ENCODE assay signal across 17 mouse cellular contexts in genomic region chr11:32142771-32143170, GRCm38 (mm10). TPM values are rescaled to one million over a fixed set of nuclear protein-coding genes. Genes with fewer than 3 reads are reported as not detected.
DNase-seq lines count a peak whose midpoint lies in the region; ATAC-seq and TF ChIP-seq lines count a peak whose summit lies in the region.
"Had no signal": no experiment of that assay in that cellular context is flagged by ENCODE, and none has a peak within 500 bp of the region (broad histone marks: within the 10 kb centered on the region; RNA-seq: fewer than 3 reads in every experiment).

No protein-coding gene starts in this region.

- no peak overlapping the region for H3K4me2 ChIP-seq in forebrain, postnatal 0 days (ENCODE audit: low read depth)
- no peak overlapping the region for H3K4me2 ChIP-seq in midbrain, embryonic 14.5 days (ENCODE audit: low read length)
- H3K4me2 ChIP-seq: heart, embryonic 13.5 days; liver, embryonic 12.5 days had no signal

- no peak overlapping the region for H3K9ac ChIP-seq in forebrain, postnatal 0 days
- no peak overlapping the region for H3K9ac ChIP-seq in midbrain, embryonic 14.5 days (replicated peaks; ENCODE audit: low read length)
- H3K9ac ChIP-seq: heart, embryonic 13.5 days; liver, embryonic 12.5 days had no signal

- no peak overlapping the region for H3K4me3 ChIP-seq in embryonic facial prominence, embryonic 10.5 days
- no peak overlapping the region for H3K4me3 ChIP-seq in forebrain, postnatal 0 days (ENCODE audit: low read depth, low read length)
- H3K4me3 ChIP-seq in midbrain, embryonic 14.5 days (replicated peaks; ENCODE audit: low read depth, low read length): no peak overlapping the region
- H3K4me3 ChIP-seq: heart, embryonic 13.5 days; liver, embryonic 12.5 days had no signal

- ATAC-seq in forebrain, postnatal 0 days: no peak
- no peak for ATAC-seq in midbrain, embryonic 14.5 days (ENCODE audit: low FRiP score, low TSS enrichment)
- ATAC-seq: inflammation-experienced regulatory T-cells, adult 6 months; liver, embryonic 12.5 days had no signal

- 0 out of 2 replicates have a peak overlapping the region, but pooled peaks have one; percentile 46 for H3K27ac ChIP-seq in embryonic facial prominence, embryonic 10.5 days (replicated peaks)
- peak overlapping the region; percentile 72 for H3K27ac ChIP-seq in forebrain, postnatal 0 days (ENCODE audit: low read depth, low read length)
- H3K27ac ChIP-seq in midbrain, embryonic 14.5 days (replicated peaks; ENCODE audit: low read depth, low read length): peak overlapping the region; percentile 53
- H3K27ac ChIP-seq: heart, embryonic 13.5 days; liver, embryonic 12.5 days had no signal

- H3K27me3 ChIP-seq in embryonic facial prominence, embryonic 10.5 days (replicated peaks; ENCODE audit: low read depth, poor library complexity, severe bottlenecking): no peaks in the 10 kb centered on the region
- no peaks in the 10 kb centered on the region for H3K27me3 ChIP-seq in forebrain, postnatal 0 days (ENCODE audit: insufficient read depth, low read length)
- no peaks in the 10 kb centered on the region for H3K27me3 ChIP-seq in midbrain, embryonic 14.5 days (ENCODE audit: control insufficient read depth, insufficient read depth, low read length)
- H3K27me3 ChIP-seq: liver, embryonic 12.5 days had no signal

- no peaks in the 10 kb centered on the region for H3K9me3 ChIP-seq in embryonic facial prominence, embryonic 10.5 days
- no peaks in the 10 kb centered on the region for H3K9me3 ChIP-seq in forebrain, postnatal 0 days (ENCODE audit: low read length)
- H3K9me3 ChIP-seq in midbrain, embryonic 14.5 days (ENCODE audit: control insufficient read depth, low read length): no peaks in the 10 kb centered on the region
- H3K9me3 ChIP-seq: heart, embryonic 13.5 days; liver, embryonic 12.5 days had no signal

- no peak for TF ChIP-seq CTCF in forebrain, postnatal 0 days (IDR thresholded peaks at IDR 0.05; ENCODE audit: low read depth)

- DNase-seq in cerebellum, postnatal 14 days: peak; percentile 44 to 49
- no peak for DNase-seq in cerebellum, adult 11 months
- DNase-seq in embryonic facial prominence, embryonic 10.5 days (ENCODE audit: low spot score): no peak
- peak; percentile 35 for DNase-seq in forebrain, postnatal 0 days
- DNase-seq in midbrain, embryonic 14.5 days: no peak
- no peak for DNase-seq in urinary bladder, postnatal 25 days (ENCODE audit: low spot score)
- no peak for DNase-seq in gastrocnemius, adult 18-20 months (ENCODE audit: low spot score)
- DNase-seq: cerebellum, adult 18-20 months; gastrocnemius, postnatal 25 days; kidney, postnatal 36 days; thymus, postnatal 25 days had no signal

- no peaks in the 10 kb centered on the region for H3K36me3 ChIP-seq in embryonic facial prominence, embryonic 10.5 days (replicated peaks)
- no peaks in the 10 kb centered on the region for H3K36me3 ChIP-seq in forebrain, postnatal 0 days (ENCODE audit: insufficient read depth)
- H3K36me3 ChIP-seq in midbrain, embryonic 14.5 days (ENCODE audit: control insufficient read depth, insufficient read depth, low read length): no peaks in the 10 kb centered on the region
- H3K36me3 ChIP-seq: heart, embryonic 13.5 days; liver, embryonic 12.5 days had no signal

- 81% methylated on average over 5 of the region's 5 CpGs for WGBS in embryonic facial prominence, embryonic 10.5 days
- WGBS in forebrain, postnatal 0 days: 44% methylated on average over 5 of the region's 5 CpGs
- WGBS in midbrain, embryonic 14.5 days: 72% methylated on average over 5 of the region's 5 CpGs

- H3K4me1 ChIP-seq in embryonic facial prominence, embryonic 10.5 days: peaks cover 34% of the 10 kb centered on the region
- H3K4me1 ChIP-seq in forebrain, postnatal 0 days (ENCODE audit: insufficient read depth): peaks cover 9% of the 10 kb centered on the region; the same call in 1 of the 2 replicates
- peaks cover 29% of the 10 kb centered on the region for H3K4me1 ChIP-seq in midbrain, embryonic 14.5 days (ENCODE audit: control insufficient read depth, insufficient read depth, low read length)

RNA-seq across cellular contexts. Expression of gene Il9r, which starts 57.3 kb away (rescaled TPM):
- 0.05 TPM in 1 of 2 replicates, not detected in the other for polyA plus RNA-seq in embryonic facial prominence, embryonic 10.5 days (2016; fragmentation: Nextera tagmentation; extraction: Ambion mirVana)
- not detected in 2 replicates for total RNA-seq in forebrain, postnatal 0 days (2014; rRNA removed)
- not detected in 2 replicates for polyA plus RNA-seq in forebrain, postnatal 0 days (2015; fragmentation: Nextera tagmentation; extraction: Ambion mirVana)
- polyA plus RNA-seq in midbrain, embryonic 14.5 days (2014; fragmentation: Nextera tagmentation; extraction: Ambion mirVana): not detected in 2 replicates
- not detected for total RNA-seq in gastrocnemius, adult 18-20 months (2021)
- total RNA-seq: gastrocnemius, postnatal 25 days; layer of hippocampus, postnatal 14 days; left cerebral cortex, postnatal 36 days had no signal
- polyA plus RNA-seq: C2C12 had no signal

Comparison
In these comparisons a context has a peak if more than half of its experiments do, and no peak if none do; other contexts are left out.
1. DNase-seq: peak in cerebellum, postnatal 14 days (2 of 2) and forebrain, postnatal 0 days (single experiment); none in cerebellum, adult 11 months (single experiment), embryonic facial prominence, embryonic 10.5 days (single experiment), midbrain, embryonic 14.5 days (single experiment), urinary bladder, postnatal 25 days (single experiment) and gastrocnemius, adult 18-20 months (single experiment).
2. Peak in every context shown above with its lines, with median percentiles within 50 percentile points of each other: H3K27ac ChIP-seq.